Mouse (Mus musculus): ENCODE data around the gene Fsd1. TPM values are rescaled to one million over a fixed set of nuclear protein-coding genes. Genes with fewer than 3 reads are reported as not detected.

Gene Fsd1
- polyA plus RNA-seq, 1 experiment from 2014 or later: 99.5 TPM

DNA sequence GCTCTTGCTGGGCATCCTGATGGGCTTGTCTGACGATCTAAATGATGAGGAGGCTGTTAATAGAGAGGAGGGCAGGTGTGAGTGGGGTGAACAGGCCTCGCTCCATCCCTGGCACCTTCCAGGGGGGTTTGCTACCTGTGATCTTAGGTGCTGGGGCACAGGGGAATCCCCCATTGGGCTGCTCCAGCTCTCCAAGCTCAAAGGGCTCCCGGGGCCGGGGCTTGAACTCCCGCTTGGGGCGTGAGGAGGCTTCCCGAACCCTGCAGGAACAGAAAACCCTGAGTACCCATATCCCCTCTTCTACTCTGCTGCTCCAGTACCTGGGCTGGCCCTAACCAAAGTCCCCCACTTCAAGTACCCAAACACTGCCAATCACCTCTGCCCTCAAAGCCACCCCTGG is 31.5 kb downstream of the Fsd1 start:
- 88% methylated on average over 7 of the region's 7 CpGs for WGBS
- H3K4me1 ChIP-seq (replicated peaks): peaks cover 16% of the 10 kb centered on the region

DNA sequence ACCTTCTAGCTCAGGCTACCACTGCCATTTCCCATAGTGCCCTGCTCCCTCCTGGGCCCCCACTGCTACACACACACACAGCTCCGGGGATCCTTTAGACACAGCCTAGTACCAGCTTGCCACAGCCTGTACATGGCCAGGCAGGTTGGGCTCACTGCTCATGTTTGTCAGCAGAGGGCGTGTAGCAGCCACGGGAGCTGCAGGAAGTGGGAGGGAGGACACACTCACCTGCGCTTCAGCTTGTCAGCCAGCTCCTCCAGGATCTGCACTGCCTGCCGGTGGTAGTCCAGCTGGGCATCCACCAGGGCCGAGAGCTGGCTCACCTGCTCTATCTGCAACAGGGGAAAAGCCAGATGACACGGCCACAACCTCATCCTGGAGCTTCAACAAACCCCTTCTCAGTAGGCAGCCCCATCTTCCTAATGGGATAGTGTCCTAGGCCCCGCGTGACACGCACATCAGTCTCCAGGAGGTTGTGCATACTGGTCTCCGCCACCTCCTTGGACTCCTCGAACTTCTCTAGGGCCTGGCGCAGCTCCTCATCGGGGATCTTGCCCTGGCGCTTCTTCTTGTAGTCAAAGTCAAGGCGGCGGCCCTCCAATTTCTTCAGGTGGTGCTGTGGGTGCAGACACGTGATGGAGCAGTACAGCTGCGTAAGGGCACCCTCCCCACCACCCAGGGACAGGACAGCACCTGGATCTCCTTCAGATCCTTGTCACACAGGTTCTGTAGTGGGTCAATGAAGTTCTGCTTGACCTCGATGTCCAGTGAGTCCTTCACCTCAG is 32.2 kb downstream of the Fsd1 start:
- DNase-seq (ENCODE audit: low spot score): no peak
- Histone ChIP-seq H3K4me1 (replicated peaks) (peaks cover 22% of the 10 kb centered on the region), H3K4me3 (no peak overlapping the region), H3K9me3 (no peaks in the 10 kb centered on the region), H3K27me3 (ENCODE audit: insufficient read depth, poor library complexity, severe bottlenecking) (no peaks in the 10 kb centered on the region), H3K27ac (no peak overlapping the region), H3K36me3 (peaks cover 89% of the 10 kb centered on the region)
- WGBS: 77% methylated on average over 20 of the region's 20 CpGs

More for the DNA sequence above, 31.5 kb downstream of the Fsd1 start:
- Histone ChIP-seq H3K27me3 (ENCODE audit: insufficient read depth, poor library complexity, severe bottlenecking) (no peaks in the 10 kb centered on the region), H3K27ac (no peak overlapping the region), H3K36me3 (peaks cover 91% of the 10 kb centered on the region), H3K9me3 (no peaks in the 10 kb centered on the region), H3K4me3 (no peak overlapping the region)
- no peak for DNase-seq (ENCODE audit: low spot score)

DNA sequence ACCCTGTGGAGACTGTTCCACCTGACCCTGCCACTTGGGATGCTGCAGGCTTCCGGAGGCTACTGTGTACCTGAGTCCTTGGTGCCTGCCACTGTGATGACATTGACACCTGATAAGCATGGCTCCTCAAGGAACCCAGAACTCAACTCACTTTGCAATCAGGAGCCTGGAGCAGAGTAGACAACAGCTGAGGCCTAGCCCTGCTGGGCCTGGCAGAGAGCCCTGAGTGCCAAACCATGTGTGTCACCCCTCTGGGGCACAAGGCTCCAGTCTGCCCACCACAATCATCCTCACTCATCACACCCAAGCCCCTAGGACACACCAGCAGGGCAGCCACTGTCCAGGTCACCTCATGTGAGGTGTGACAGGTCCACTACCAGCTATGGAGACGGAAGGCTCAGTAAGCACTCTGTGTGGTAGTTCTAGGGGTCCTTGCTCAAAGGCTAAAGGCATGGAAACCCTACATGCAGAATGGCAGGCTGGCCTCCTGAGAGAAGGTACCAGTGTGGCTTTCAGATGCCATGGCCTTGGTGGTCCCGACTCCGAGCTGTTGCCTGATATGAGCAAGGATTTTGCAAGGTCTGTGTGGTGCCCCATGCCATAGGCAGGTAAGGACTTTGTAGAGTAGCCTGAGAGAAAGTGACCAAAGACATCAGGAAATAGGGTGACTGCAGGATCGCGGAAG is 34.2 kb downstream of the Fsd1 start:
- Histone ChIP-seq H3K4me3 (no peak overlapping the region), H3K27ac (no peak overlapping the region), H3K27me3 (ENCODE audit: insufficient read depth, poor library complexity, severe bottlenecking) (no peaks in the 10 kb centered on the region), H3K4me1 (replicated peaks) (peaks cover 29% of the 10 kb centered on the region), H3K36me3 (peaks cover 87% of the 10 kb centered on the region), H3K9me3 (no peaks in the 10 kb centered on the region)
- 94% methylated on average over 6 of the region's 6 CpGs for WGBS
- DNase-seq (ENCODE audit: low spot score): no peak

DNA sequence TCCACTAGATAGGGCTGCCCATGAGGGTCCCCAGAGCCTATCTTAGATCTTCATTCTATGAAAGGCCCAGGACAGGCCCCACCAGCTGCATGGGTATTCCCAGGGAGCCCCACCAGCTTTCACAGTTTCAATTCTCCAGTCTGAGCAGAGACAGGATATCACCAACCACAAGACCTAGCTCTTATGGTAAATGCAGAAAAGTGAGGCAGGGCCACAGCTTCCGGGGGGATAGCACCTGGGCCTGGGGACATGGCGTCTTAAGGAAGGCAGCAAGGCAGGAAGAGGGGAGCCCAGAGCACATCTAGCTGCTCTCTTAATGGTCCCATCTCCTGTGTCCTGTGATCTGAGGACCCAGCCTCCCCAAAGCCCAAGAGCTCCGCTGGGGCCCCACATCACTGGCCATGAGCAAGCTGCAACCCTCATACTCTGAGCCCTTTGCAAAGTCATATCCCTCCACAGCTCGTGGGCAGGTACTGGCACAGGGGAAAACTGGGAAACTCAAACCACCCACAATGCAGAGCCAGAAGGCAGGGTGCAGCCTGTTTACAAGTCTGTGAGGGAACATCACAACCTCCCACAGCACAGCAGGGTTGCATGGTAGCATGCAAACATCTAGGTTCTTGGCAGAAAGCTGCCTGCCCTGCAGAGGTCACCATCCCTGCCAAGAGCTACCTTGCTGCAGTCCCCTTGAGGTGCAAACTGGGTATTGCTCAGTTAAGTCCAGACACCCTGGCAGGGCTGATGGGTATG is 35.0 kb downstream of the Fsd1 start:
- no peaks in the 10 kb centered on the region for H3K27me3 ChIP-seq (ENCODE audit: insufficient read depth, poor library complexity, severe bottlenecking)
- H3K4me1 ChIP-seq (replicated peaks): peaks cover 29% of the 10 kb centered on the region
- 88% methylated on average over 4 of the region's 4 CpGs for WGBS
- H3K36me3 ChIP-seq: peaks cover 84% of the 10 kb centered on the region
- 0 out of 2 replicates have a peak overlapping the region, but pooled peaks have one; percentile 40 for H3K27ac ChIP-seq
- no peak for DNase-seq (ENCODE audit: low spot score)
- H3K4me3 ChIP-seq: no peak overlapping the region
- H3K9me3 ChIP-seq: no peaks in the 10 kb centered on the region

DNA sequence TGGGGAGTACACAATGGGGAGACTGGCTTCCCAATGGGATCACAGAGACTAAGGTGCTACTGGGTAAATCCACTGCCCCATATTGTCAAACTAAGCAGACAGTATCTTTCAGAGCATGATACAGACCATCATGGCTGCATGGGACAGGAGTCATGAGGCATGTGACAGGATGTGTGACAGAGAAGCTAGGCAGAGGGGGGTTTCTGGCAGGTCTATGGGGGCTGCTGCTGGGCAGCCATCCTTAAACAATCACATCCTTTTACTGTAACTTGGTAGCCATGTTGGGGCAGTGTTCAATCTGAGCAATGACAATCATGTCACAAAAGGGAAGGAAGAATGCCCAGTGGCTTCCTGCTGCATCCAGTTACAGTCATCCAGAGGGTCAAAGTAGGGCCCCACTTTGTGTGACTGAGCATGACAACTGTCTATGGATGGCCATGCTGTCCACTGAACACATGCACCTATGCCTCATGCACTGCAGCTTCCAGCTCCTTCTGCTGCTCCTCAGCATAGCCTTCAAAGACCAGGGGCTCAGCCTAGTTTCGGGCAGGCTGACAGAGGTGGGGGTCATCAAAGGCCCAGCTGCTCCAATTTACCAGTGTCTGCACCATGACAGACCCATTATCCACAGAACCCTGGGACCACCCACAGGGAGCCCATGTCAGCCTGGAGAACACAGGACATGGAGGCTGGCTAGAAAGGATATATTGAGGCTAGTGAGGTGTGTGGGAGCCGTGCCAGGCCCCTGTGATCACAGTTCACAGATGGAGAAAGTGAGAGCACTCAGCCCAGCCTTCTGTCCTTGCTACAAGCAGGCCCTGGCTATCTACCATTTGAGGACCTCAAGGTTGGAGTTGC is 36.1 kb downstream of the Fsd1 start:
- no peak for DNase-seq (ENCODE audit: low spot score)
- 67% methylated on average over 2 of the region's 2 CpGs for WGBS
- no peaks in the 10 kb centered on the region for H3K9me3 ChIP-seq
- H3K4me3 ChIP-seq: no peak overlapping the region
- H3K36me3 ChIP-seq: peaks cover 84% of the 10 kb centered on the region
- H3K27ac ChIP-seq: peak overlapping the region; percentile 50; the same call in 1 of the 2 replicates
- H3K27me3 ChIP-seq (ENCODE audit: insufficient read depth, poor library complexity, severe bottlenecking): no peaks in the 10 kb centered on the region
- H3K4me1 ChIP-seq (replicated peaks): peaks cover 29% of the 10 kb centered on the region

DNA sequence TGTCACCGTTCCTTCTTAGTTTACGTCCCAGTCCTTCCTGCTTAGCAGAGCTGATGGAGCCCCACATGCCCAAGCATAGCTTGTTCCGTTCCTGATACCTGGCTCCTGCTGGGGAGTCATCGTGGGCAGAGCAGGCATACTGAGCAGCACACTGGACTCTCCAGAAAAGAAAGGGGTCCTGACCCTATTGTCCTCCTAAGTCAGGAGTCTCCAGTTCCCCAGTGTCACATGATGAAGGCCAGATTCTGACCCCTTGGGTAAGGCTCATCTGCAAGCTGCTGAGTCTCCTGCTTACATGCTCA is 36.6 kb downstream of the Fsd1 start:
- H3K9me3 ChIP-seq: no peaks in the 10 kb centered on the region
- H3K36me3 ChIP-seq: peaks cover 84% of the 10 kb centered on the region
- H3K4me1 ChIP-seq (replicated peaks): peaks cover 29% of the 10 kb centered on the region
- H3K4me3 ChIP-seq: no peak overlapping the region
- no peak for DNase-seq (ENCODE audit: low spot score)
- no peaks in the 10 kb centered on the region for H3K27me3 ChIP-seq (ENCODE audit: insufficient read depth, poor library complexity, severe bottlenecking)
- WGBS: 74% methylated on average over 4 of the region's 4 CpGs
- H3K27ac ChIP-seq: peak overlapping the region; percentile 50

DNA sequence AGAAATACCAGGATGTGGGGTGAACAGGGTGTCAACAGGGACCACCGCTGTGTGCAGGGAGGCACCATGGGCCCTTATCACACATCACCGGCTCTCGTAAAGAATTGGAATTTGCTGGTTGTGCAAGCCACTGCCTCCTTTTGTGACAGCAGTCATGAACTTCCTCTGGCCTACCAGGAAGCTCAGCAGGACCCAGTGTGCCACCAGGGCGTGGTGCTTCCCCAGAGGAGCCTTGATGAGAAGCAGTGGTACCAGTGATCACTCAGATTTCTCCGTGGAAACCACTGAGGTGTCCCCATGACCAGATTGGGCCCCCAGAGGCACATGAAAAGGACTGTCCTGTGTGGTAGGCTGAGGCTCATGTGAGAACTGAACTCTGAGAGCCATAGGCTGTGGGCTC is 37.1 kb downstream of the Fsd1 start:
- no peaks in the 10 kb centered on the region for H3K9me3 ChIP-seq
- no peak for DNase-seq (ENCODE audit: low spot score)
- peak overlapping the region; percentile 50; the same call in 1 of the 2 replicates for H3K27ac ChIP-seq
- H3K4me1 ChIP-seq (replicated peaks): peaks cover 29% of the 10 kb centered on the region
- 85% methylated on average over 5 of the region's 5 CpGs for WGBS
- H3K36me3 ChIP-seq: peaks cover 84% of the 10 kb centered on the region
- no peak overlapping the region for H3K4me3 ChIP-seq
- H3K27me3 ChIP-seq (ENCODE audit: insufficient read depth, poor library complexity, severe bottlenecking): no peaks in the 10 kb centered on the region

DNA sequence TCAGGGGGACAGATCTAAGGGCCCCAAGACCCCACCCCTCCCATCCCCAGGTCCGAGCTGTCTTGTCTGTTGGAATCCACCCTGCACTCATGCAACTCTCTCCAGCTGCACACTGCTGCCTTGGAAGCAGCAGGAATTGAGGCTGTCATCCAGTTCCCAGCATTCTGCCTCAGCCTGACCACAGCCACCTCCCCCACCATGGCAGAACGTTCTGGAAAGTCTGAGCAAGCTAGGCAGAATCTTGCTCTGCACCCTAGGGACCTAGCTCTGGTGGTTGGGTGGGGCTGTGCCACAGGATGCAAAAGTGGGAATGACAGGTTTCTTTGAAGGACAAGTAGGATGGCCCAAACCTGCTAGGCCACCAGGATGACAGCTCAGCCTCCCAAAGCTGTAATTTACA is 38.2 kb downstream of the Fsd1 start:
- Histone ChIP-seq H3K27me3 (ENCODE audit: insufficient read depth, poor library complexity, severe bottlenecking) (no peaks in the 10 kb centered on the region), H3K27ac (no peak overlapping the region), H3K4me1 (replicated peaks) (peaks cover 29% of the 10 kb centered on the region), H3K9me3 (no peaks in the 10 kb centered on the region), H3K4me3 (no peak overlapping the region), H3K36me3 (peaks cover 84% of the 10 kb centered on the region)
- WGBS: 77% methylated on average over 2 of the region's 2 CpGs
- no peak for DNase-seq (ENCODE audit: low spot score)

DNA sequence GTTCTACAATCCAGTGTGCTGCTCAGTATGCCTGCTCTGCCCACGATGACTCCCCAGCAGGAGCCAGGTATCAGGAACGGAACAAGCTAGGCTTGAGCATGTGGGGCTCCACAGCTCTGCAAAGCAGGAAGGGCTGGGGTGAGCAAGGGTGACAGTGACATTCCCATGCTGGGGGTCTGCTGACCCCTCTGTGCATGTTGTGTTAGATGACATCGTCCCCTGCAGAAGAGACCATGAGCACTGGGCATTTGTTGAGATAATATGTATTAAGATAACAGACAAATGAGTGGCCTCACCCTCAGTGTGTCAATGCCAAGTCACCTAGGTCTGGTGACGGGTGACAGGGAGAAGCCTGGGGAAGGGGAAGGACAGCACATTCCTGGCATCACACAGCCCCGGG is 38.6 kb downstream of the Fsd1 start:
- H3K4me3 ChIP-seq: no peak overlapping the region
- no peak for DNase-seq (ENCODE audit: low spot score)
- H3K27ac ChIP-seq: no peak overlapping the region
- 83% methylated on average over 5 of the region's 5 CpGs for WGBS
- peaks cover 84% of the 10 kb centered on the region for H3K36me3 ChIP-seq
- H3K27me3 ChIP-seq (ENCODE audit: insufficient read depth, poor library complexity, severe bottlenecking): no peaks in the 10 kb centered on the region
- H3K4me1 ChIP-seq (replicated peaks): peaks cover 29% of the 10 kb centered on the region
- H3K9me3 ChIP-seq: no peaks in the 10 kb centered on the region

DNA sequence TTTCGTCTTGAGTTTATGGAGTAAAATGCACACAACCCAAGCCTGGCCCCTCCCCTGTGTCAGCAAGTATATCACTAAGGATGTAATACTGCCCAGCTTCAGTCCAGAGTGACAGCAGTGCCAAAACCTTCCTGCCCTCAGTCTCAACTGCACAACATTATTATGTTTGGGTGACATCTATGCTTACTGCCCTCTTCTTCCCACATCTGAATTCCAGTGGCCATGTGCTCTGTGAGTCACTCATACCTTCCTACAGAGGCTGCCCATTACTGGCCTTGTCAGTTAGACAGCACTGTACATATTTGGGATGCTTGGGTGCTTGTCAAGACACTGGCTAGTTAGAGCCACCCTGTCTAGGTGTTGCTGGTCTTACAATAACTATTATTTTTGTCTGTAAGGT is 40.0 kb downstream of the Fsd1 start:
- H3K36me3 ChIP-seq: peaks cover 84% of the 10 kb centered on the region
- 88% methylated on average over 1 of the region's 1 CpGs for WGBS
- peaks cover 29% of the 10 kb centered on the region for H3K4me1 ChIP-seq (replicated peaks)

DNA sequence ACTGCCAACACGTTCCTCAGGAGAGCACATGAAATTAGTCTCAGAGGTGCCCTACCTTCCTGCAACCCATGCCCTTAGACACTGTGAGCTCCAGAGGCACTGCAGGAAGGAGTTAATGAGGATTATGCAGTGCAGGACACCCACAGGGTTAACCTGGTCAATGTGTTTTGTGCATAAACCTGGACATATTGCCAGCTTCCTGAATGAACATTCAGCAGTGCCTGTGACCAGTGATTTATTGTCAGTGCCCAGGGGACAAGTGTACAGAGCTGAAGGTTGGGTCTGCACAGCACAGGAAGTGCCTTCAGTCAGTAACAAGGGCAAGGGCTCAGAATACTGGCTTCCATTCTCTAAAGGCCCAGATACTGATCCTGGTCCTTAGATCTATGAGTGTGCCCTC is 40.6 kb downstream of the Fsd1 start:
- no peak overlapping the region for H3K4me3 ChIP-seq
- no peaks in the 10 kb centered on the region for H3K9me3 ChIP-seq
- no peak overlapping the region for H3K27ac ChIP-seq
- peaks cover 23% of the 10 kb centered on the region for H3K4me1 ChIP-seq (replicated peaks)
- peaks cover 88% of the 10 kb centered on the region for H3K36me3 ChIP-seq
- DNase-seq (ENCODE audit: low spot score): no peak
- 87% methylated on average over 1 of the region's 1 CpGs for WGBS
- H3K27me3 ChIP-seq (ENCODE audit: insufficient read depth, poor library complexity, severe bottlenecking): no peaks in the 10 kb centered on the region

More for the DNA sequence above, 40.0 kb downstream of the Fsd1 start:
- H3K4me3 ChIP-seq: no peak overlapping the region
- H3K9me3 ChIP-seq: no peaks in the 10 kb centered on the region
- H3K27ac ChIP-seq: no peak overlapping the region
- no peak for DNase-seq (ENCODE audit: low spot score)
- no peaks in the 10 kb centered on the region for H3K27me3 ChIP-seq (ENCODE audit: insufficient read depth, poor library complexity, severe bottlenecking)

DNA sequence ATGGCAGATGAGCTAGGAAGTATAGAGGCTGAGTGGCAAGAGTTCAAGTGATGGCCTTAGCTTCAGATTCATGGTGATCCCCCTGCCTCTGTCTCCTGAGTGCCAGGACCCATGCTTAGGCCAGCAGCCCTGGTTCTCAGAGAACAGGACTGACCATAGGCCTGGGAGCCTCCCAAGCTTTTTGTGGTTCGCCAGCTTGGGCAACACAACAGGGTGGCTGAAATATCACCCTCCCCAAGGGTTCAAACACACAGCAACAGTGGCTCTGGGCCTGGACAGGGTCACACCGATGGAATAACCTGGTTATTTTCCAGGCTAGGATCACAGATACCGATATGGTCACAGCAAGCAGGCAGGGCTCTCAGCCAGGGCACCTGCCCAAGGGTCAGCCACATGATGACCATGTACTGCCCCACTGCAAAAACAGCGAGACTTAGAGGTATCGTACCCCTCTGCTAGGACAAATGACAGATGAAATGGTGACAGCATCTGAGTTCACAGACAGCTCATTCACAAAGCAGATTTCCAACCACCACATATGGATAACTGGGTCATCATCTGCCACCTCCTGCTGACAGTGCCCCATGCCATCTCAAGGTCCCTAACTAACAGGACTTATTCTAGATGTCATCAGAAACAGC is 41.6 kb downstream of the Fsd1 start:
- H3K4me1 ChIP-seq (replicated peaks): peaks cover 20% of the 10 kb centered on the region
- peaks cover 92% of the 10 kb centered on the region for H3K36me3 ChIP-seq
- H3K9me3 ChIP-seq: no peaks in the 10 kb centered on the region
- H3K4me3 ChIP-seq: no peak overlapping the region
- no peak overlapping the region for H3K27ac ChIP-seq
- WGBS: 93% methylated on average over 5 of the region's 5 CpGs
- H3K27me3 ChIP-seq (ENCODE audit: insufficient read depth, poor library complexity, severe bottlenecking): no peaks in the 10 kb centered on the region
- no peak for DNase-seq (ENCODE audit: low spot score)
